In genomic region chr11:95085710-95086109, GRCm38 (mm10) we compare ENCODE assay signal across 21 mouse cellular contexts. TPM values are rescaled to one million over a fixed set of nuclear protein-coding genes. Genes with fewer than 3 reads are reported as not detected.
DNase-seq lines count a peak whose midpoint lies in the region; ATAC-seq lines count a peak whose summit lies in the region.
"Had no signal": no experiment of that assay in that cellular context is flagged by ENCODE, and none has a peak within 500 bp of the region (broad histone marks: within the 10 kb centered on the region; RNA-seq: fewer than 3 reads in every experiment).

No protein-coding gene starts in this region.

- no peaks in the 10 kb centered on the region for H3K36me3 ChIP-seq in forebrain, embryonic 10.5 days (replicated peaks)
- no peaks in the 10 kb centered on the region for H3K36me3 ChIP-seq in forebrain, embryonic 14.5 days (ENCODE audit: control insufficient read depth, insufficient read depth, low read length)
- no peaks in the 10 kb centered on the region for H3K36me3 ChIP-seq in kidney, embryonic 14.5 days (ENCODE audit: control insufficient read depth, insufficient read depth, low read length)
- no peaks in the 10 kb centered on the region for H3K36me3 ChIP-seq in midbrain, embryonic 10.5 days
- no peaks in the 10 kb centered on the region for H3K36me3 ChIP-seq in midbrain, embryonic 11.5 days (ENCODE audit: control insufficient read depth, insufficient read depth, low read length)
- H3K36me3 ChIP-seq: neural tube, embryonic 15.5 days had no signal

- no peak overlapping the region for H3K9ac ChIP-seq in forebrain, embryonic 14.5 days (ENCODE audit: low read length)
- H3K9ac ChIP-seq in kidney, embryonic 14.5 days (ENCODE audit: low read depth, low read length) = 0 out of 2 replicates have a peak overlapping the region, but pooled peaks have one; percentile 4
- no peak overlapping the region for H3K9ac ChIP-seq in midbrain, embryonic 11.5 days (ENCODE audit: low read length)
- H3K9ac ChIP-seq: forebrain, postnatal 0 days; neural tube, embryonic 15.5 days had no signal

- no peaks in the 10 kb centered on the region for H3K27me3 ChIP-seq in forebrain, embryonic 10.5 days (ENCODE audit: poor library complexity, severe bottlenecking)
- no peaks in the 10 kb centered on the region for H3K27me3 ChIP-seq in forebrain, embryonic 14.5 days (replicated peaks; ENCODE audit: control insufficient read depth, insufficient read depth, low read length)
- no peaks in the 10 kb centered on the region for H3K27me3 ChIP-seq in kidney, embryonic 14.5 days (ENCODE audit: control insufficient read depth, insufficient read depth, low read length)
- H3K27me3 ChIP-seq in midbrain, embryonic 10.5 days (ENCODE audit: low read depth, poor library complexity, severe bottlenecking) = peaks cover 6% of the 10 kb centered on the region; the same call in 1 of the 2 replicates
- no peaks in the 10 kb centered on the region for H3K27me3 ChIP-seq in midbrain, embryonic 11.5 days (ENCODE audit: control insufficient read depth, insufficient read depth, low read length)

- peak overlapping the region; percentile 65 for H3K27ac ChIP-seq in forebrain, embryonic 10.5 days
- H3K27ac ChIP-seq in forebrain, embryonic 14.5 days (ENCODE audit: low read depth, low read length) = no peak overlapping the region
- peak overlapping the region; percentile 77 for H3K27ac ChIP-seq in kidney, embryonic 14.5 days (ENCODE audit: low read depth, low read length)
- H3K27ac ChIP-seq in midbrain, embryonic 10.5 days (replicated peaks) = peak overlapping the region; percentile 68
- H3K27ac ChIP-seq in midbrain, embryonic 11.5 days (ENCODE audit: low read depth, low read length) = no peak overlapping the region
- H3K27ac ChIP-seq: neural tube, embryonic 15.5 days had no signal

- no peak for DNase-seq in forebrain, embryonic 10.5 days (ENCODE audit: extremely low spot score, low spot score)
- no peak for DNase-seq in forebrain, embryonic 14.5 days (ENCODE audit: low spot score)
- no peak for DNase-seq in kidney, postnatal 10 days
- no peak for DNase-seq in midbrain, embryonic 10.5 days (ENCODE audit: low spot score)
- no peak for DNase-seq in midbrain, embryonic 11.5 days (ENCODE audit: low spot score, missing footprints)
- DNase-seq in ovary, postnatal 36 days (ENCODE audit: low spot score) = no peak
- no peak for DNase-seq in layer of hippocampus, postnatal 10 days (ENCODE audit: low spot score in 2 of 2)
- DNase-seq: B cell, adult 2 months; cerebellum, adult 11-12 months; forebrain, postnatal 0 days; gastrocnemius, postnatal 14 days; lung, adult 2 months; thymus, postnatal 36 days had no signal

- peaks cover 51% of the 10 kb centered on the region for H3K4me1 ChIP-seq in forebrain, embryonic 10.5 days
- H3K4me1 ChIP-seq in forebrain, embryonic 14.5 days (ENCODE audit: control insufficient read depth, insufficient read depth, low read length) = no peaks in the 10 kb centered on the region
- H3K4me1 ChIP-seq in kidney, embryonic 14.5 days (ENCODE audit: control insufficient read depth, insufficient read depth, low read length) = peaks cover 34% of the 10 kb centered on the region
- peaks cover 46% of the 10 kb centered on the region for H3K4me1 ChIP-seq in midbrain, embryonic 10.5 days
- peaks cover 3% of the 10 kb centered on the region; the same call in 1 of the 2 replicates for H3K4me1 ChIP-seq in midbrain, embryonic 11.5 days (ENCODE audit: control insufficient read depth, insufficient read depth, low read length)
- H3K4me1 ChIP-seq: neural tube, embryonic 15.5 days had no signal

- no peaks in the 10 kb centered on the region for H3K9me3 ChIP-seq in forebrain, embryonic 10.5 days
- H3K9me3 ChIP-seq in forebrain, embryonic 14.5 days (replicated peaks; ENCODE audit: control insufficient read depth, low read length) = no peaks in the 10 kb centered on the region
- H3K9me3 ChIP-seq in kidney, embryonic 14.5 days (ENCODE audit: control insufficient read depth, low read length) = no peaks in the 10 kb centered on the region
- H3K9me3 ChIP-seq in midbrain, embryonic 10.5 days (replicated peaks) = no peaks in the 10 kb centered on the region
- no peaks in the 10 kb centered on the region for H3K9me3 ChIP-seq in midbrain, embryonic 11.5 days (ENCODE audit: control insufficient read depth, low read length)
- H3K9me3 ChIP-seq: megakaryocyte, embryonic 14.5 days; neural tube, embryonic 15.5 days had no signal

- ATAC-seq in forebrain, embryonic 14.5 days = no peak
- ATAC-seq in kidney, embryonic 14.5 days (ENCODE audit: low FRiP score, low TSS enrichment) = peak; percentile 26; the same call in 1 of the 2 replicates
- no peak for ATAC-seq in midbrain, embryonic 11.5 days (ENCODE audit: low FRiP score)
- ATAC-seq: forebrain, postnatal 0 days had no signal

- WGBS in forebrain, embryonic 10.5 days = 14% methylated on average over 5 of the region's 5 CpGs
- WGBS in forebrain, embryonic 14.5 days = 11% methylated on average over 5 of the region's 5 CpGs
- 5% methylated on average over 5 of the region's 5 CpGs for WGBS in kidney, embryonic 14.5 days
- 18% methylated on average over 5 of the region's 5 CpGs for WGBS in midbrain, embryonic 10.5 days
- WGBS in midbrain, embryonic 11.5 days = 15% methylated on average over 5 of the region's 5 CpGs

- H3K4me2 ChIP-seq in forebrain, embryonic 14.5 days (ENCODE audit: low read length) = no peak overlapping the region
- H3K4me2 ChIP-seq in kidney, embryonic 14.5 days (replicated peaks; ENCODE audit: low read depth, low read length) = no peak overlapping the region
- no peak overlapping the region for H3K4me2 ChIP-seq in midbrain, embryonic 11.5 days
- H3K4me2 ChIP-seq: neural tube, embryonic 15.5 days had no signal

- H3K4me3 ChIP-seq in forebrain, embryonic 10.5 days = no peak overlapping the region
- H3K4me3 ChIP-seq in forebrain, embryonic 14.5 days (ENCODE audit: low read depth, low read length) = no peak overlapping the region
- no peak overlapping the region for H3K4me3 ChIP-seq in kidney, embryonic 14.5 days (ENCODE audit: low read length)
- no peak overlapping the region for H3K4me3 ChIP-seq in midbrain, embryonic 10.5 days
- H3K4me3 ChIP-seq in midbrain, embryonic 11.5 days (ENCODE audit: low read depth, low read length) = no peak overlapping the region
- H3K4me3 ChIP-seq: megakaryocyte, embryonic 14.5 days; neural tube, embryonic 15.5 days had no signal

RNA-seq across cellular contexts. Expression of gene Itga3, which starts 9.1 kb away (rescaled TPM):
- polyA plus RNA-seq in forebrain, embryonic 10.5 days (2016; fragmentation: Nextera tagmentation; extraction: Ambion mirVana) = 5.5 and 6.5 TPM in 2 replicates
- polyA plus RNA-seq in forebrain, embryonic 14.5 days (2014; fragmentation: Nextera tagmentation; extraction: Ambion mirVana) = 4.1 and 4.8 TPM in 2 replicates
- polyA plus RNA-seq in kidney, embryonic 14.5 days (2014; fragmentation: Nextera tagmentation; extraction: Ambion mirVana) = 13.9 and 20.9 TPM in 2 replicates
- 5.1 and 5.4 TPM in 2 replicates for polyA plus RNA-seq in midbrain, embryonic 10.5 days (2016; fragmentation: Nextera tagmentation; extraction: Ambion mirVana)
- 2.9 and 3.0 TPM in 2 replicates for polyA plus RNA-seq in midbrain, embryonic 11.5 days (2014; fragmentation: Nextera tagmentation; extraction: Ambion mirVana)
- total RNA-seq in layer of hippocampus, postnatal 10 days (2021) = 10 to 100 TPM; 16.4 to 18.9 TPM
- total RNA-seq: MEL had no signal

RNA-seq across cellular contexts. Expression of gene Dlx3, which starts 34.2 kb away (rescaled TPM):
- 3.5 and 3.6 TPM in 2 replicates for polyA plus RNA-seq in forebrain, embryonic 10.5 days (2016; fragmentation: Nextera tagmentation; extraction: Ambion mirVana)
- not detected in 2 replicates for polyA plus RNA-seq in forebrain, embryonic 14.5 days (2014; fragmentation: Nextera tagmentation; extraction: Ambion mirVana)
- 0.71 and 1.2 TPM in 2 replicates for polyA plus RNA-seq in kidney, embryonic 14.5 days (2014; fragmentation: Nextera tagmentation; extraction: Ambion mirVana)
- polyA plus RNA-seq in midbrain, embryonic 10.5 days (2016; fragmentation: Nextera tagmentation; extraction: Ambion mirVana) = 0.89 and 1.3 TPM in 2 replicates
- polyA plus RNA-seq in midbrain, embryonic 11.5 days (2014; fragmentation: Nextera tagmentation; extraction: Ambion mirVana) = 0.59 and 0.65 TPM in 2 replicates
- total RNA-seq in layer of hippocampus, postnatal 10 days (2021) = not detected
- total RNA-seq: common myeloid progenitor, adult 5-6 weeks; gastrocnemius, postnatal 14 days; left cerebral cortex, postnatal 36 days; MEL; monocyte, adult 5-6 weeks had no signal
- polyA plus RNA-seq: forebrain, postnatal 0 days; spleen, adult 2 months had no signal

RNA-seq across cellular contexts. Expression of gene Pdk2, which starts 44.6 kb away (rescaled TPM):
- polyA plus RNA-seq in forebrain, embryonic 10.5 days (2016; fragmentation: Nextera tagmentation; extraction: Ambion mirVana) = 12.1 and 12.5 TPM in 2 replicates
- polyA plus RNA-seq in forebrain, embryonic 14.5 days (2014; fragmentation: Nextera tagmentation; extraction: Ambion mirVana) = 20.1 and 24.2 TPM in 2 replicates
- 30.0 and 46.5 TPM in 2 replicates for polyA plus RNA-seq in kidney, embryonic 14.5 days (2014; fragmentation: Nextera tagmentation; extraction: Ambion mirVana)
- 9.7 and 15.3 TPM in 2 replicates for polyA plus RNA-seq in midbrain, embryonic 10.5 days (2016; fragmentation: Nextera tagmentation; extraction: Ambion mirVana)
- 12.6 and 13.3 TPM in 2 replicates for polyA plus RNA-seq in midbrain, embryonic 11.5 days (2014; fragmentation: Nextera tagmentation; extraction: Ambion mirVana)
- total RNA-seq in layer of hippocampus, postnatal 10 days (2021) = 10 to 100 TPM; 48.9 to 49.7 TPM

Comparison
In these comparisons a context has a peak if more than half of its experiments do, and no peak if none do; other contexts are left out.
1. H3K27ac ChIP-seq: peak in forebrain, embryonic 10.5 days (single experiment), kidney, embryonic 14.5 days (single experiment) and midbrain, embryonic 10.5 days (single experiment); none in forebrain, embryonic 14.5 days (single experiment) and midbrain, embryonic 11.5 days (single experiment).